In genomic region chrX:12768571-12768970, GRCm38 (mm10) we compare ENCODE assay signal across 22 mouse cellular contexts.
"Had no signal": no experiment of that assay in that cellular context is flagged by ENCODE, and none has a peak within 500 bp of the region (broad histone marks: within the 10 kb centered on the region; RNA-seq: fewer than 3 reads in every experiment).

No protein-coding gene starts in this region.

- H3K9me3 ChIP-seq: limb, embryonic 10.5 days; limb, embryonic 13.5 days; liver, embryonic 12.5 days; liver, embryonic 15.5 days; lung, embryonic 15.5 days; midbrain, embryonic 12.5 days; midbrain, embryonic 15.5 days; neural tube, embryonic 12.5 days; neural tube, embryonic 15.5 days; stomach, embryonic 15.5 days had no signal

- DNase-seq: kidney, adult 2 months; kidney, postnatal 25 days; liver; lung, adult 18-20 months; lung, postnatal 10 days; retina, postnatal 1 day; right cerebral cortex, postnatal 25 days; spleen, adult 18-20 months; thymus, adult 18-20 months; thymus, postnatal 36 days had no signal

- H3K36me3 ChIP-seq: limb, embryonic 10.5 days; limb, embryonic 13.5 days; liver, embryonic 12.5 days; liver, embryonic 15.5 days; lung, embryonic 15.5 days; midbrain, embryonic 12.5 days; midbrain, embryonic 15.5 days; neural tube, embryonic 12.5 days; stomach, embryonic 15.5 days had no signal

- H3K4me1 ChIP-seq: limb, embryonic 10.5 days; limb, embryonic 13.5 days; midbrain, embryonic 12.5 days; midbrain, embryonic 15.5 days; neural tube, embryonic 12.5 days; neural tube, embryonic 15.5 days; stomach, embryonic 15.5 days had no signal

- H3K9ac ChIP-seq: limb, embryonic 13.5 days; liver, embryonic 12.5 days; liver, embryonic 15.5 days; lung, embryonic 15.5 days; midbrain, embryonic 12.5 days; midbrain, embryonic 15.5 days; neural tube, embryonic 12.5 days; neural tube, embryonic 15.5 days; stomach, embryonic 15.5 days had no signal

- H3K4me3 ChIP-seq: limb, embryonic 10.5 days; limb, embryonic 13.5 days; liver, embryonic 12.5 days; liver, embryonic 15.5 days; lung, embryonic 15.5 days; midbrain, embryonic 12.5 days; midbrain, embryonic 15.5 days; neural tube, embryonic 12.5 days; neural tube, embryonic 15.5 days; stomach, embryonic 15.5 days had no signal

- H3K27ac ChIP-seq: kidney, postnatal 0 days; limb, embryonic 10.5 days; limb, embryonic 13.5 days; liver, embryonic 12.5 days; liver, embryonic 15.5 days; lung, embryonic 15.5 days; macrophage; midbrain, embryonic 12.5 days; midbrain, embryonic 15.5 days; neural tube, embryonic 12.5 days; neural tube, embryonic 15.5 days; stomach, embryonic 15.5 days had no signal
